Comparison of ENCODE assay signal across 11 mouse cellular contexts in genomic region chr16:31326679-31327078, GRCm38 (mm10). TPM values are rescaled to one million over a fixed set of nuclear protein-coding genes. Genes with fewer than 3 reads are reported as not detected.
A peak's percentile ranks its signal among the peaks of the same experiment; 100 is the strongest.
DNase-seq lines count a peak whose midpoint lies in the region; ATAC-seq and TF ChIP-seq lines count a peak whose summit lies in the region.
"Had no signal": no experiment of that assay in that cellular context is flagged by ENCODE, and none has a peak within 500 bp of the region (broad histone marks: within the 10 kb centered on the region; RNA-seq: fewer than 3 reads in every experiment).

No protein-coding gene starts in this region.

- no peak for TF ChIP-seq POLR2A in heart, adult 2 months (IDR thresholded peaks at IDR 0.05; ENCODE audit: insufficient read depth, low read depth, low read length)
- TF ChIP-seq POLR2A in small intestine, adult 2 months (IDR thresholded peaks at IDR 0.05; ENCODE audit: low read depth, low read length) = no peak

- intact Hi-C loops in heart, adult 2 months (cut with DNase I) = loop anchor here (1.0 to 5.0 kb wide), 5 partner anchors 10 to 64 kb away; no protein-coding TSS in a partner anchor

- no peaks in the 10 kb centered on the region for H3K4me1 ChIP-seq in intestine, postnatal 0 days (replicated peaks; ENCODE audit: control insufficient read depth, insufficient read depth, low read length)
- H3K4me1 ChIP-seq in intestine, embryonic 15.5 days (replicated peaks) = peaks cover 3% of the 10 kb centered on the region; the same call in 1 of the 2 replicates
- H3K4me1 ChIP-seq in heart, adult 2 months (ENCODE audit: control insufficient read depth, insufficient read depth, low read length) = peaks cover 17% of the 10 kb centered on the region
- no peaks in the 10 kb centered on the region for H3K4me1 ChIP-seq in small intestine, adult 2 months (ENCODE audit: control insufficient read depth, insufficient read depth, insufficient read length, low read length)

- 56% methylated on average over 8 of the region's 8 CpGs for WGBS in intestine, postnatal 0 days
- WGBS in intestine, embryonic 15.5 days = 49% methylated on average over 8 of the region's 8 CpGs
- WGBS in heart, adult 2 months = 38% methylated on average over 8 of the region's 8 CpGs
- 60% methylated on average over 8 of the region's 8 CpGs for WGBS in small intestine, adult 2 months

- ATAC-seq in intestine, postnatal 0 days = no peak
- no peak for ATAC-seq in intestine, embryonic 15.5 days
- ATAC-seq: midbrain, embryonic 13.5 days had no signal

- H3K27ac ChIP-seq in intestine, postnatal 0 days (ENCODE audit: low read depth, low read length) = 0 out of 2 replicates have a peak overlapping the region, but pooled peaks have one; percentile 47
- H3K27ac ChIP-seq in intestine, embryonic 15.5 days = no peak overlapping the region
- peak overlapping the region; percentile 77 for H3K27ac ChIP-seq in heart, adult 2 months
- peak overlapping the region; percentile 2; the same call in 1 of the 2 replicates for H3K27ac ChIP-seq in small intestine, adult 2 months (ENCODE audit: insufficient read depth, low read depth, low read length)
- H3K27ac ChIP-seq: hindbrain, embryonic 14.5 days; limb, embryonic 12.5 days; midbrain, embryonic 13.5 days had no signal

- peak; percentile 52 to 72 for DNase-seq in heart, adult 2 months
- DNase-seq in kidney, adult 8-10 months = peak; percentile 13 to 27
- DNase-seq in yolk sac, embryonic 10.5 days (ENCODE audit: low spot score) = no peak
- no peak for DNase-seq in layer of hippocampus, postnatal 14 days (ENCODE audit: low spot score in 2 of 2)
- no peak for DNase-seq in spleen, postnatal 14 days (ENCODE audit: low spot score in 2 of 2)

- peak; percentile 94 for TF ChIP-seq EP300 in heart, adult 2 months (IDR thresholded peaks at IDR 0.05; ENCODE audit: insufficient read depth, low read depth, low read length)

- no peak for TF ChIP-seq CTCF in intestine, postnatal 0 days (IDR thresholded peaks at IDR 0.05; ENCODE audit: low read depth)
- no peak for TF ChIP-seq CTCF in heart, adult 2 months (IDR thresholded peaks at IDR 0.05)
- TF ChIP-seq CTCF in small intestine, adult 2 months (IDR thresholded peaks at IDR 0.05; ENCODE audit: extremely low read depth, insufficient read length, insufficient replicate concordance, low read depth, low read length) = no peak

- no peaks in the 10 kb centered on the region for H3K27me3 ChIP-seq in intestine, postnatal 0 days (replicated peaks; ENCODE audit: control insufficient read depth, insufficient read depth, low read length)
- H3K27me3 ChIP-seq in intestine, embryonic 15.5 days (replicated peaks) = no peaks in the 10 kb centered on the region
- H3K27me3 ChIP-seq in heart, adult 2 months (ENCODE audit: control insufficient read depth, insufficient read depth, low read length) = no peaks in the 10 kb centered on the region
- no peaks in the 10 kb centered on the region for H3K27me3 ChIP-seq in small intestine, adult 2 months (ENCODE audit: control insufficient read depth, insufficient read depth, low read length)
- H3K27me3 ChIP-seq: limb, embryonic 12.5 days; midbrain, embryonic 13.5 days had no signal

- H3K9me3 ChIP-seq in intestine, postnatal 0 days (ENCODE audit: control insufficient read depth) = no peaks in the 10 kb centered on the region
- H3K9me3 ChIP-seq in intestine, embryonic 15.5 days = no peaks in the 10 kb centered on the region
- H3K9me3 ChIP-seq: limb, embryonic 12.5 days; midbrain, embryonic 13.5 days had no signal

- no peak overlapping the region for H3K4me3 ChIP-seq in intestine, postnatal 0 days (ENCODE audit: low read depth, low read length)
- no peak overlapping the region for H3K4me3 ChIP-seq in intestine, embryonic 15.5 days (replicated peaks)
- no peak overlapping the region for H3K4me3 ChIP-seq in heart, adult 2 months
- H3K4me3 ChIP-seq in small intestine, adult 2 months (ENCODE audit: low read depth, low read length) = no peak overlapping the region
- H3K4me3 ChIP-seq: limb, embryonic 12.5 days; midbrain, embryonic 13.5 days had no signal

- H3K4me2 ChIP-seq in intestine, postnatal 0 days (replicated peaks; ENCODE audit: low read depth) = no peak overlapping the region
- no peak overlapping the region for H3K4me2 ChIP-seq in intestine, embryonic 15.5 days (replicated peaks)
- H3K4me2 ChIP-seq: hindbrain, embryonic 14.5 days; limb, embryonic 12.5 days; midbrain, embryonic 13.5 days had no signal

- H3K79me2 ChIP-seq in heart, adult 2 months (replicated peaks; ENCODE audit: control insufficient read depth, insufficient read depth, low read length) = no peaks in the 10 kb centered on the region

- no peaks in the 10 kb centered on the region for H3K36me3 ChIP-seq in intestine, postnatal 0 days (ENCODE audit: control insufficient read depth, insufficient read depth)
- no peaks in the 10 kb centered on the region for H3K36me3 ChIP-seq in intestine, embryonic 15.5 days
- 0 out of 2 replicates have a peak, but pooled peaks cover 2% of the 10 kb centered on the region for H3K36me3 ChIP-seq in heart, adult 2 months (ENCODE audit: control insufficient read depth, insufficient read depth, low read length)
- H3K36me3 ChIP-seq in small intestine, adult 2 months (ENCODE audit: control insufficient read depth, insufficient read depth, low read length) = no peaks in the 10 kb centered on the region
- H3K36me3 ChIP-seq: limb, embryonic 12.5 days; midbrain, embryonic 13.5 days had no signal

- no peak overlapping the region for H3K9ac ChIP-seq in intestine, postnatal 0 days (ENCODE audit: low read depth, low read length)
- H3K9ac ChIP-seq in intestine, embryonic 15.5 days = no peak overlapping the region
- H3K9ac ChIP-seq in heart, adult 2 months (ENCODE audit: low read depth, low read length) = no peak overlapping the region
- H3K9ac ChIP-seq: hindbrain, embryonic 14.5 days; limb, embryonic 12.5 days; midbrain, embryonic 13.5 days had no signal

RNA-seq across cellular contexts. Expression of gene Apod, which starts 12.1 kb away (rescaled TPM):
- 0.50 and 0.77 TPM in 2 replicates for polyA plus RNA-seq in intestine, postnatal 0 days (2015; fragmentation: Nextera tagmentation; extraction: Ambion mirVana)
- 0.49 and 0.60 TPM in 2 replicates for polyA plus RNA-seq in intestine, embryonic 15.5 days (2015; fragmentation: Nextera tagmentation; extraction: Ambion mirVana)
- total RNA-seq in heart, adult 2 months (2021) = 1 to 10 TPM; 5.3 to 7.5 TPM
- polyA plus RNA-seq in heart, adult 2 months (2012; rRNA removed) = 4.4 and 4.7 TPM in 2 replicates
- 0.06 and 0.35 TPM in 2 replicates for polyA plus RNA-seq in small intestine, adult 2 months (2012; rRNA removed)
- total RNA-seq in layer of hippocampus, postnatal 14 days (2021) = 10 to 100 TPM; 49.3 to 58.6 TPM

RNA-seq across cellular contexts. Expression of gene Ppp1r2, which starts 51.6 kb away (rescaled TPM):
- polyA plus RNA-seq in intestine, postnatal 0 days (2015; fragmentation: Nextera tagmentation; extraction: Ambion mirVana) = 80.4 and 85.1 TPM in 2 replicates
- 74.4 and 84.6 TPM in 2 replicates for polyA plus RNA-seq in intestine, embryonic 15.5 days (2015; fragmentation: Nextera tagmentation; extraction: Ambion mirVana)
- total RNA-seq in heart, adult 2 months (2021) = 10 to 100 TPM; 77.3 to 88.3 TPM
- 33.1 and 40.6 TPM in 2 replicates for polyA plus RNA-seq in heart, adult 2 months (2012; rRNA removed)
- polyA plus RNA-seq in small intestine, adult 2 months (2012; rRNA removed) = 26.9 and 83.9 TPM in 2 replicates
- total RNA-seq in layer of hippocampus, postnatal 14 days (2021) = 10 to 100 TPM; 74.8 to 75.6 TPM

Comparison
In these comparisons a context has a peak if more than half of its experiments do, and no peak if none do; other contexts are left out.
1. DNase-seq: peak in heart, adult 2 months (2 of 2) and kidney, adult 8-10 months (2 of 2); none in yolk sac, embryonic 10.5 days (single experiment), layer of hippocampus, postnatal 14 days (0 of 2) and spleen, postnatal 14 days (0 of 2).